Mouse (Mus musculus) MEL (cell line): ENCODE results near the gene Txndc12.

Source experiments
- ETS1 ChIP-seq: IDR thresholded peaks from 2 replicates; pipeline ENCODE4 v1.6.1; 2012; ENCODE audit warnings: low read depth, mild to moderate bottlenecking, inconsistent platforms, low read length, improper control_type of control experiment, moderate library complexity
- JUND ChIP-seq: IDR thresholded peaks from 2 replicates; pipeline ENCODE4 v1.6.1; 2011; ENCODE audit warnings: low read depth, mild to moderate bottlenecking, improper control_type of control experiment, low read length
- NRF1 ChIP-seq: IDR thresholded peaks from 2 replicates; pipeline ENCODE4 v1.6.1; 2014; ENCODE audit warnings: low read depth, mild to moderate bottlenecking, inconsistent platforms, low read length, improper control_type of control experiment, moderate library complexity; ENCODE audit not compliant: poor library complexity, insufficient read depth, severe bottlenecking
- POLR2A ChIP-seq, 2 experiments: IDR thresholded peaks; 2 replicates each; pipeline ENCODE4 v1.6.1; 2011 to 2012; ENCODE audit warnings: low read length in 2 of 2, mild to moderate bottlenecking in 2 of 2, control low read depth in 1 of 2, improper control_type of control experiment in 1 of 2, low read depth in 1 of 2, moderate library complexity in 1 of 2; ENCODE audit not compliant: control insufficient read depth in 1 of 2, insufficient read depth in 1 of 2, poor library complexity in 1 of 2

DNA sequence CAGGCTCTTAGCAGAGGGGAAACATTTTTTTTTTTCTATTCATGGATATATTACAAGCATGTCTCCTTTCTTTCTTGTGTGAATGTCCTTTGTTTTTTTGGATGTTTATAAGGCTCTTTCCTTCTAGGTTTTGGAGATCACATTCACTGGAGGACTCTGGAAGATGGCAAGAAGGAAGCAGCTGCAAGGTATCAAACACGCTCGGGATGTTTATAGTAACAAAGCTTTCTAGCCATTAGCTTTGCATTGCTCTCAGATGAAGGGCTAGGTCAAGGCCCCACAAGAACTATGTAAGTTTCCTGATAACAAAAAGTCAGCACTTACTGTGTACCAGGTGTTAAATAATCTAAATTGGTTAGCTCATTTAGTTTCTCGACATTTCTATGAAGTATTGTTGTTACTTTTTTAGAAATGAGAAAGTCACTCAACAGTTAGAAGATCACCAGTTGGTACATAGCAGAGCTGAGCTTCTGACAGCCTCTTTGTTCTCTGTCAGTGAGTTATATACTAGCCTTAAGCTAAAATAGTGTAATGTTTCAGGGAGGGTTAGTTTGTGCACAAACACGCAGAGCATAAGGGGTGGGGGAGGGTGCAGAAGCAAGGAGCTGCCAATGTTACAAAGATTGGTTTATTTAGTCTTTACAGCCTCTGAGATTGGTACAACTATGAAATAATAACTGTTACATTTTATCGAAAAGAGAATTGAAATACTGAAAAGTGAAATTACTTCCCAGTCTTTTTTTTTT, 11.6 kb downstream of the Txndc12 start:
- TF ChIP-seq POLR2A (IDR thresholded peaks at IDR 0.05; ENCODE audit: control insufficient read depth in 1 of 2, insufficient read depth in 1 of 2, low read depth in 1 of 2, low read length in 2 of 2, poor library complexity in 1 of 2) = no peak
- no peak for TF ChIP-seq ETS1
- no peak for TF ChIP-seq NRF1
- TF ChIP-seq JUND = no peak
